Mouse (Mus musculus) B cell, adult 2 months (primary cell): ENCODE data around the gene 4930544D05Rik.

Experiments
- DNase-seq, 2 experiments: peaks; one replicate each; pipeline ENCODE4 v3.0.0; 2022

The 4930544D05Rik gene

GRCm38 (mm10) chr11:70657573-70657972 is 41.9 kb downstream of the 4930544D05Rik start:
- DNase-seq = no peak

DNA sequence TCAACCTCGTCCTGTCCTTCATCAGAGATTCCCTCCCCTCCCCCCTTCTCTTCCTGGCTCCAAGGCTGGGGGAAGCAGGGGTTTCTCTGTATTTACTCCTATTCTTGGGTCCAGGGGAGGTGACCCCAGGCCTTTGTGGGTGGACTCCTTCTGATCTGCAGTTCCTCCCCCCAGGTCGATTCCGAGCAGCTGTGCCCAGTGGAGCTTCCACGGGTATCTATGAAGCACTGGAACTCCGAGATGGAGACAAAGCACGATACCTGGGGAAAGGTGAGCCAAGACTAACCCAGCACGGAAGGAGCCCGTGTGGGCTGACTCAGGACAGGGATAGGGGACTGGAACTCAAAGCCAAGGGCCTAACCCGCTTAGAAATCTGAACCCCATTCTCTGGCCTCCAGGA is 42.3 kb downstream of the 4930544D05Rik start:
- no peak for DNase-seq

DNA sequence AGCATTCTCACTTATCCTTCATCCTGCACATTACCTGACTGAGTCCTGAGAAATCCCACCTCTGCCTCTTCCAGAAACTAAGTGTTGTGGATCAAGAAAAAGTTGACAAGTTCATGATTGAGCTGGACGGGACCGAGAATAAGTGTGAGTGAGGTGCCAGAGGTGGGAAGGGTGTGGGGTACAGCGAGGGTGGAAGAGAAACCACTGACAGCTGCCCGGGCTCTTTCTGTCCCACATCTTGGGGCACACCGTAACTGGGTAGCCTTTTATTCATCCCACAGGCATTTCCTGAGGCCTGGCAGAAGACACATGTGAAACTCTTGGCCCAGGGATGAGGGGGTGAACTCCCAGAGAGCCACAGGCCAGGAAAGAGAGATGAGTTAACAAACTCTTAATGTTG is 42.9 kb downstream of the 4930544D05Rik start:
- DNase-seq = no peak

GRCm38 (mm10) chr11:70658942-70659341 is 43.3 kb downstream of the 4930544D05Rik start:
- DNase-seq = no peak

GRCm38 (mm10) chr11:70660571-70660970 is 44.9 kb downstream of the 4930544D05Rik start:
- DNase-seq = no peak

GRCm38 (mm10) chr11:70663101-70663500 is 47.5 kb downstream of the 4930544D05Rik start:
- no peak for DNase-seq

- no peak for DNase-seq
Observed at GRCm38 (mm10) chr11:70663957-70664356, 48.3 kb downstream of the 4930544D05Rik start.

- no peak for DNase-seq
Observed at GRCm38 (mm10) chr11:70664741-70665140, 49.1 kb downstream of the 4930544D05Rik start.
